Mouse (Mus musculus): ENCODE data around the gene Gmfg.

Gmfg gene

DNA sequence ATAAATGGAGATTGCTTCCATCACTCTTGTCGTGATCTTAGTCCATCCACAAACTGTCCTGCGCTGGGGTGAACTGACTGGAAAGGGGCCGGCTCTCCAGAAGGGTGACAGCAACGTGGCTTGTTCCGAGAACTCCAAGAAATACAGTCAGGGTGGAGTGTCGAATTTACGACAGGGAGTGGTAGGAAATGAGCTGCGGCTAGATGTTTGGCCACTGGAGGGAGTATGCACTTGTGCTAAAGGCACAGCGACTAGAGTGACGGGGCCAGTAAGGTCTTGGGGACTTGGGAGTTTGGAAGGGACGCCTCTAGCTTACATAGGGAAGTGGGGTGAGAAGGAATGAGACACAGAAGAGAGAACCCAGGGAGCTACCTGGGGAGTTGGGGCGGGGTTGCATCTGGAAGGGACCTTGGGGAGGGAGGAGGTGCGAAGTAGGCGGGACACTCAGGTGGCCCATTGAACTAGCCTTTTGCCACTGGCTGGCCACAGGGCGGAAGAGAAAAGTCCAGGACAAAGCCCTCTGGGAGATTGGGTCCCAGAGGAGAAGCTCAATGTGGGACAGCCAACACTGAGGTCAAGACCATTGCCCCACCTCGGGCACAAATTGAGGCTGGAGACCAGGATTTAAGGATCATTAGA lies at the start of gene Gmfg:
TSS of gene Gmfg (plus strand) at position 516 of the 639 bp plus-strand sequence.
- DNase-seq = peak; percentile 91

DNA sequence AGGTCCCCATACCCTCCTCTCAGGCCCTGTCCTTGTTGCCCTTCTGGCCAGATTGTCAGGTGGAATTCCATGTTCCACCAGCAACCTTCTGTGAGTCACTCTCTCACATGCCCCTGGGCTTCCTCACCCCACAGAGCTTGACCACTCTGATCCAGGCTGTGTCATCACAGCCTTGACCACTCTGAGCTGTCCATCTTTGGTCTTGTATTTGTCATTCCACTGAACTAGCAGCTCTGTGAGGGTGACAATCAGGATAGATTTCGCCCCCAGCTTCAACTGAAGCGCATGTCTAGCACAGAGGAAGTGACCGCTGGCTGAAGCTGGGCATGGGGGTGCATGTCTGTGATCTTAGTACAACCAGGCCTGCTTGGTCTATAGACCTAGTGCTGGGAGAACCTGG lies 46.9 kb upstream of the Gmfg start:
- no peak for DNase-seq

DNA sequence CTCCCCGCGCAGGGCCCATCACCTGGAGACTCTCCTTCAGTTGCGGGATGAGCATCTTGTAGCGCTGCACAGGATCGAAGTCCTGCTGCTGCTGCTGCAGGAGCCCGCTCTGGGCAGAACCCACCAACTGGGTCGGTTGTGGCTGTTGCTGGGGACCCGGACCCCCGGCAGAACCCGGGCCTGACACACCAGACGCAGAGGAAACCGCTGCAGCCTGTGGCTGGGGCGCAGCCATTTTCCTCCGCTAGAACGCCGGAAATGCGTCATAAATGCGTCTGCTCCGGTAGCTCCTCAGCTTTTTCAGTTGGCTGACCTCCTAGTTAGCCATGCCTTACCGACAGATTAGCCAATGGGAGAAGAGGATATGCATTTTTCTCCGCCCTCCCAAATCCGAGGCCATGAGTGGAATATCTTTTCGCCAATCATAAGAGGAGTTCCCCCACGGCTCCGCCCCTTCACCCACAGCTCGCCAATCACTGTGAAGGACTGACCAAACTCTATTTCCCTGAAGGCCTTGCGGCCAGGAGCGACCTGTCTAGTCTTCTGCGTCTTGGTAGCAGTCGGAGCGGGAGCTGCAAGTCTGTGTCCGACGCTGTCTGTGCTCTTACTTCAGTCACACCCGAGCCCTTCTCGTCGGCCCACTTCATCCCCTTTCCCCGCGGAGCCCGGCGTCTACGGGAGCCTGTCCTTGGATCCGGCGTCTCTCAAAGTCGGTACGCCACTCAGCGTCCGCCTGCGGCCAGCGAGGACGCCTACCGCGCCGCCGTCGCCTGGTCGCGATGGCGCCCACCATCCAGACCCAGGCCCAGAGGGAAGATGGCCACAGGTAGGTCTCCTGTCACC lies 44.6 kb upstream of the Gmfg start, which contains the start of the genes Med29 and Paf1:
TSS of gene Med29 (minus strand) at position 280 of the 843 bp plus-strand sequence.
TSS of gene Paf1 (plus strand) at position 523 of the 843 bp plus-strand sequence.
- DNase-seq = peak; percentile 100

DNA sequence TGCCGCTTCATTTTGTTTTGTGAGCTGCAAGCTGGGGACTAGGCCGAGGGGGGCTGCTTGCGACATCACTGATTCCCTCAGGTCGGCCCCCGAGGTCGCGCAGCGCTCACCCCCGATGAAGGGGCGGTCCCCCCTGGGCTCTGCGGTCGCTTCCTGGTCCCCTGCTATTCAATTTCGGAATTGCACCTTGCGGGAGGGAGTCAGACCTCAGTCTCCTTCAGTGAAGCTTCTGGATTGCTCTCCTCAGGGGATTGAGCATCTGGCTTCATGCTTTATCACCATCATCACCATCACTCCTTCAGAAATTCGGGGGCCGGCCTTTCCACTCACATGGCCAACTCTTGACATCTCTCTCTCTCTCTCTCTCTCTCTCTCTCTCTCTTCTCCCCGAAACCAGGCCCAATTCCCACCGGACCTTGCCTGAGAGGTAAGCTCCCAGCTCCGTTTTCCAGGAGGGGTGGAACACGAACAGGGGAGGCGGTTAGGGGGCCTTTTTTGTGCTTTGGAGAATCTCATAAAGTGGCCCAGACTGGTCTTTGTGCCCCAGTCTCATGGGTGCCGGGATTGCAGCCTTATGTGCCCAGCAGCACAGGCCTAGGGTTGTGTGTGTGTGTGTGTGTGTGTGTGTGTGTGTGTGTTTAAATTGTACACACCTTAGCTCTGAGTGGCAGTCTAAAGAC lies 43.8 kb upstream of the Gmfg start:
- DNase-seq = no peak

DNA sequence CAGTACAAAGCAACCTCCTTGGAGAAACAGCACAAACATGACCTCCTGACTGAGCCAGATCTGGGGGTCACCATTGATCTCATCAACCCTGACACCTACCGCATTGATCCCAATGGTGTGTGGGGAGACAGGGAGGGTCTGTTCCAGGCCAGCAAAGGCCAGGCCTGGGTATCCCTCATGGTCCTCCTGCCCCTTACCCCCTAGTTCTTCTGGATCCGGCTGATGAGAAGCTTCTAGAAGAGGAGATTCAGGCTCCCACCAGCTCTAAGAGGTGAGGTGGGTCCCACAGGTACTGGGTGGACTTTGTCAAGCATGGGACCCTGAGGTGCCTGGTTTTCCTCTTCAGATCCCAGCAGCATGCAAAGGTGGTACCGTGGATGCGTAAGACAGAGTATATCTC lies 41.8 kb upstream of the Gmfg start:
- no peak for DNase-seq

DNA sequence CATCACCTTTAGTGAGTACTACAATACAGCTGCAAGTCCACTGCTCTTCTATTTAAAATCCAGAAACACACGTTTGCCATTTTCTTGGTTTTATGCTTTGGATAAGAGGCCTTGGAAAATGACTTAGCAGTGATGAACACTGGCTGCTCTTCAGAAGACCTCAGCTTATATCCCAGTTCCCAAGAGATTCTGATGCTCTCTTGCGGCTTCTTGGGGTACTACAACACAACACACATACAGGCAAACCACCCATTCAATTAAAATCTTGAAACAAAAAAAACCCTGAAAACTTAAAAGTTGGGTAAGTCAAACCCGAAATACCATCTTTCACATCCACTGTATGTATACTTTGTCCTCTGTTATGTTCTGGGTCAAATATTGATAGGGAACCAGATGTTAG lies 39.2 kb upstream of the Gmfg start:
- peak; percentile 49 for DNase-seq

DNA sequence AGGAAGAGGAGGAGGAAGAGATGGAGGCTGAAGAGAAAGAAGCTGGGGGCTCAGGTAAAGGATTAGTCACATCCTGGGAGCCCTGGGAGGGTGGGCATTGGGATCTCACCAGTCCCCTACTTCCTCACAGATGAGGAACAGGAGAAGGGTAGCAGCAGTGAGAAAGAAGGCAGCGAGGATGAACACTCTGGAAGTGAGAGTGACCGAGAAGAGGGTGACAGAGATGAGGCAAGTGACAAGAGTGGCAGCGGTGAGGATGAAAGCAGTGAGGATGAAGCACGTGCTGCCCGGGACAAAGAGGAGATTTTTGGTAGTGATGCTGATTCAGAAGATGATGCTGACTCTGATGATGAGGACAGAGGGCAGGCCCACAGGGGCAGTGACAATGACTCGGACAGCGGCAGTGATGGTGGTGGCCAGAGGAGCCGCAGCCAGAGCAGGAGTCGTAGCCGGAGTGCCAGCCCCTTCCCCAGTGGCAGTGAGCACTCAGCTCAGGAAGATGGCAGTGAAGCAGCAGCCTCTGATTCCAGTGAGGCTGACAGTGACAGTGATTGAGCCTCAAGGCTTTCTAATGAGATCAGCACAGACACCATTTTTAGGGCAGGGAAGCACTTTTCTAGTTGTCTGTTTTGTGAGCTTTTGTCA lies 38.4 kb upstream of the Gmfg start:
- DNase-seq = no peak

DNA sequence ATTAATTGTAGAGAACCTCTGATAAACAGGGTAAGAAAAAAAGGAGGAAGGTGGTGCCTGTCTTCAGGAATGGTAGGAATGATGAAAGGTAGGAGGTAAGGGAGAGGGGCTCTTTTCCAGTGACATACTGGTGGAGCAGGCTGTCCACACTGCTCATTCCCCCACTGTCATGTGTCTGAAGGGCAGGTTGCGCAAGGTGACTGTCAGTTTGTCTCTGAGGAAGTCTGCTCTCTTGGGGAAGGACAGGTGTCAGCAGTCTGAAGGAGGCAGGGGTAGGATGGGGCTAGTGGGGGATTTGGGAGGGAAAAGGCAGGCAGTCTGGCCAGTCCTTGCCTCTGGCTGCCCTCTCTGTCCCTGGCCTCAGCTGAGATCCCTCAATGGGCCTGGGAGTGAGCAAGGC lies 36.2 kb upstream of the Gmfg start:
- no peak for DNase-seq

DNA sequence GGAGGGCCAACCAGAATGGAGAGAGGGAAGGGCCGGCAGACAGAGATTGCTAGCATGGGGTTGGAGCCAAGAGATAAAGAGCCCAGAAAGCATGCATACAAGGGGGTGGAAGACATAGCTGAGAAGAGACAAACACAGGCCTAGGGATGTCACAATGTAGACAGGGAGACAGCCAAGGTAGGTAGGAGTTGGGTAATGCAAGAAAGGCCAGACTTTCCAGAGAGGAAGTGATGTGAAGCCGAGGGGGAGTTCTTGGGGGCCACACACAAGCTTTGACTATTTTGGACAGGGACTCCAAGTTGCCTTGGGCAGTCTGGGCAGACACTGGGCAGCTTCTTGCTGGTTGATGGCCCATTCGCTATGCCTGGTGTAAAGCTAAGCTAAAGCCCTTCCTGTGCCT lies 35.3 kb upstream of the Gmfg start:
- no peak for DNase-seq

DNA sequence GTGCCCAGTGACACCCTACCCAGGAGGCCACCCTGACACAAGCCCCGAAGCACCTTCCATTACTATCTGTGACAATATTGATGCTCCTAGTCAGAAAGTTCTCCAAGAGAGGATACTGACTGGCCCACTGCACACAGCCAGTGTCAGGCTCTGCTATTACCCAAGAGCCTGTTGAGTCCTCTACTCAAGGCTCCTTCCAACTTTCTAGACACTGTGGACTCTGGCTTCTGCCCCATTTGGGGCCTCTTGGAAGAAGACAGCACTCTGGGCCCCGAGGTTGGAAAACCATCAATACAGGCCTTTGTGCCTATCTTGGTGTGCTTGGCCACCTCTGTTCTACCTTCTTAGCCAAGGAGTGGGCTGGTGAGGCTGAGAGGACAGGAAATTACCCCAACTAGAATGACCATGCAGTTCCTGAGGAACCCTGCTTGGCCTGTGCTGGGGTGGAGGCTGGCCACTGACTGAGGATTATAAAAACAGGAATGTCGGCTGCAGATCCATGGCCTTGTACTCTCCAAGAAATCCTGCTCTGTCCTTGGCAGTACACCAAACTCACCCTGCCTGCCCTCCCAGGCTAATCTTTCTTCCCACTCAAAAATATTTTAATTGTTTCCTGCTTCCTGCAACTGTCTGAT lies 26.3 kb upstream of the Gmfg start:
- DNase-seq = no peak

DNA sequence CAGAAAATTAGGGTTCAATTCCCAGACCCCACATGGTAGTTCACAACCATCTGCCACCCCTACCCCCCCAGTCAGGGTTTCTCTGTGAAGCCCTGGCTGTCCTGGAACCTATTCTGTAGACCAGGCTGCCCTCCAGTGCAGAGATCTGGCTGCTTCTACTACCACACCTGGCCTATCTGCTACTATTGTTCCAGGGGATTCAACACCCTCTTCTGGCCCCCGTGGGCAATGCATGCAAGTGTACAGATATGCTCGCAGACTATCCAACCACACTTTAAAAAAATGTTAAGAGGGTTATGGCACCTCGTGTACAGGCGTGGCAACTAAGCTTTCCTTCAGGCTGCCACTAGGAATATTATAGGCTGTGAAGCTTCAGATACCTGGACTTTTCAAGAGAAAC lies 24.4 kb upstream of the Gmfg start:
- DNase-seq = no peak

DNA sequence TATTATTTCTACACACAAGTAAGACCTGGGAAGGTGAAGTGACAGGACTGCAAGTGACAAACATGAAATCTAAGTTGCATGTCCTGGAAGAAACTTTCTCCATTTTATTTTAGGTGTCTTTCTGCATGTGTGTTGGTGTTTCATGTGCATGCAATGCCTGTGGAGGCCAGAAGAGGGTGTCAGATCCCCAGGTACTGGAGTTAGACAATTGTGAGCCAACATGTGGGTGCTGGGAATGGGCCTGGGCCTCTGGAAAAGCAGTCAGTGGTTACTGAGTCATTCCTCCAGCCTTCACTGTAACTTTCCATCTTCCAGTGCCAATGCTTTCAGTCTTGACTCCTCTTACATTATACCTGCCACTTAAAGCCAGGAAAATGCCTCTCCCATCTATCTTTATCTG lies 19.9 kb upstream of the Gmfg start:
- no peak for DNase-seq

DNA sequence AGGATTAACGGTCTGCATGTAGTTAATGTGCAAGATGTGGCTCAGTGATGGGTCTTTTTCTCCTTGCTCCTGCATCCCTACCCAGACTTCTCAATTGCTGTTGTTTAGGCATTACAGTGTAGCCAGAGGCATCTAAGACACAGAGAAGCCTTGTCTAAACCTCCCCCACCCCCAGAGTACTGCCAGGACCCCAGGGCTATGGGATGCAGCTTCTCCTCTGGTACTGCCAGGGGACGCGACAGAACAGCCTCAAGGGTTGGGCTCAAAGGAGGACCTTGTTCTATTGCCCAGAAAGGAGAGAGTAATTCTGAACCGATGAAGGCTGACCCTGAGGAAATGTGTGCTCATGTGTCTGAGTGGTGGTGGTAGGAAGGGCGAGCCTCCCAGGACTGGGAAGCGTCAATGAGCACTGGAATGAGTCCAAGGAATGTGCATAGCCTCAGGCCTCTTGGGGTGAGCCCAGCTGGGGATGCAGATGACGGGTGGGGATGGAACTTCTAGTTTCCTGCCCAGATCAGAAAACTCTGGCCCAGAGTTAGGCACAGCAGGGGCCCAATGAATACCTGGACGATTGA lies 19.1 kb upstream of the Gmfg start:
- DNase-seq = no peak

DNA sequence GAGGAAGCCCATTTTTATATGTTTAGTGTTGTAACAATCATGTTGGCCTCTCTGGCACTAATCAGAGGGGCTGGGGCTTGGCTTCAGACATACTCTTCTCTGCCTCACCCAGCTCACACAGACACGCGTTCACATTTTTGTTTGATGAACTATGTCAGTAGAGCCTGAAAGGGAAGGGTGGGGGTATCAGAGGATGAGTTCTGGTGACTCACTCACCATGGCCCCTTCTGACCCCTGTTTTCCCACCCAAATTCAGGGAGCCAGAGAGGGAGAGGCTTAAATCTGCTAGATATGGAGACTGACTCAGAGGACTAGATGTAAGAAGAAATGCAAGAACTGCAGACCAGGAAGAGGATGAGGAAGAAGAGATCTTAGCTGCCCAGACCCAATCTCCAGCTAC lies 17.8 kb upstream of the Gmfg start:
- no peak for DNase-seq

DNA sequence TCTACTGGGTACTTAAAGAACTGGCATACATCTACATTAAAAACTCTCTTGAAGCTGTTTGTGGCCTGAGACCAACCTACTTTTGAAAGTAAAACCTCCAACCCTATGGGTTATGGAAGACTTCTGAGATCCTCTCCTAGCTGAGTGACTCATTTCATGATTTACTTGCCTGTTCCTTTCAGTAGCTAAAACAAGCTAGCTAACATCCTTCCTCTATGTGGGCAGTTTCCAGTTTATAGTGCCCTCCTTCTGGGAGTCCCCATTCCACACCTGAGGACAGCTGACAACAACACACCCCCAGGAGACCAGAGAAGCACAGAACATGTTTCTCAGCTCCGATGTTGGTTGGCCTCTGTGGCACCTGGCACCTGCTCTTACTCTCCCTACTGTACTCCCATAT lies 14.2 kb upstream of the Gmfg start:
- no peak for DNase-seq

DNA sequence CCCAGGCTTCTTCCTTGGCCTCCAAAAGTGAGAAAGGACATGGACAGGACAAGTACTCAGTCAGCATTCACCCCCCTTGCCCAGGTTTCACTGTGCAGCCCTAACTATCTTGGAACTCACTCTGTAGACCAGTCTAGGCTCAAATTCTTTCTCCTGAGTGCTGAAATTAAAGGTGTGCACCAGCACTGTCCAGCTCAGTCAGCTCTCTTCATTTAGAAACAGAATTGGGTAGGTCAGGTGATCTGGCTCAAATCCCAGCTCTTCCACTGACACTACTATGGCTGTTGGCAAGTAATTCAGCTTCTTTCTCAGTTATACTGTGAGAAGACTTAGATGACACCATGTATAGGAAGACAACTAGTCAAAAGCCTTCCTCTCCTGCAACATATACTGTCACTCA lies 9.5 kb upstream of the Gmfg start:
- DNase-seq = no peak

DNA sequence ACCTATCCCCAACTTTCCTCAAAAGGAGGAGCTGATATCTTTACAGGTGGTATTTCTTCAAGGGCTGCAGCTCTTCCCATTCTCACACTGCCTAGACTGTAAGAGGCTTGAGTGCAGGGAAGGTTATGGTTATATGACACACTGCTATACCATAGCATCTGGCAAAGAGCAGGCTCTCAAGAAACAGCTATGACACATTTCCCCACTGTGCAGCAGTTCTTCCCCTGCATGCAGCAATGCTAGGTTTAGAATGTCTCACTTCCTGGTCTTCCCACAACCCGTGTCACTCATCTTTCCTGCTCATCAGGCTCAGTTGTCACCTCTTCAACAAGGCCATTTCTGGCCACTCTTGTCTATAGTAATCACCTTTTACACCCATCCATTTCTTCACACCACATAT lies 6.7 kb upstream of the Gmfg start:
- no peak for DNase-seq

DNA sequence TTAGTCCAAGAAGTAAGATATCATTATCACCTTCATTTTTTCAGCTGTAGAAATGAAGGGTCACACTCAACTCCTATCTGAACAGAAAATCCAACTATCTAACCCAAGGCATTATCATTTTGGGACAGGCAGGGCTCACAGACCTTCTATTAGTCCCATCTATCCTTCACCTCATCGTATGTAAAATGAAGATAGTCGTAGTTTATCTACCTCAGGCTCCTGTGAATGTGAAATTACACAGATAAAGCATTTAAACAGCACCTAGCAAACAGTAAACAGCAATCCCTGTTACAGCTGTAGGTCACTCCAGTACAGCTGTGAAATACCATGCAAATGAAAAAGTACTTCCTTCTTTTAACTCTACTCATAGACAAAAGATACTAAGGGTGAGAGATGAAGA lies 5.0 kb upstream of the Gmfg start:
- DNase-seq = no peak

DNA sequence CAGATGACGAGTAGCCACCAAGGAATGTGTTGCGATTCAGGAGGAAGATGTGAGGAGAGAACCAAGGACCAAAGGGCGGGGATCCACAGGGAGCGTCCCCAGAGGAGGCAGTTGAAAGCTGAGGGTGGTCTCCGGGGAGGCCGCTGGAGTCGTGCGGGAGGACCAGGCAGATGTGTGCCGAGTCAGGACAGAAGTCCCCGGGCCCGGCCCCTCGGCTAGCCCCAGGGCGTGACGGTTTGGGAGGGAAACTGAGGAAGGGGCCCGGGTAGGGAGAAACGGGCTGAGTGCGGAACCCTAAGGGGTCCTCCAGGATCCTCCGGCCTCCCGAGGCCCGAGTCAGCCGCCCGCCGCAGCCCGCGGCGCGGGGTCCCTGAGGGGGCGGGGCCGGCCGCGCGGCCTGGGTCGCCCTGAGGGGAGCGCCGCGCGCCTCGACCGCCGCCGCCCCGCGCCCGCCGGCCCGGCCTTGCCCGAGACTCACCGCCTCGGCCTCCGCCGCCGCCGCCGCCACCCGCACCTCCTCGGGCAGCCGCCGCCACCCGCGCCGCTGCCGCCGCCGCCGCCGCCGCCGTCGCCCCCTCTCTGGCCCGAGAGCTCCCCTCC lies 1.5 kb upstream of the Gmfg start:
- no peak for DNase-seq

DNA sequence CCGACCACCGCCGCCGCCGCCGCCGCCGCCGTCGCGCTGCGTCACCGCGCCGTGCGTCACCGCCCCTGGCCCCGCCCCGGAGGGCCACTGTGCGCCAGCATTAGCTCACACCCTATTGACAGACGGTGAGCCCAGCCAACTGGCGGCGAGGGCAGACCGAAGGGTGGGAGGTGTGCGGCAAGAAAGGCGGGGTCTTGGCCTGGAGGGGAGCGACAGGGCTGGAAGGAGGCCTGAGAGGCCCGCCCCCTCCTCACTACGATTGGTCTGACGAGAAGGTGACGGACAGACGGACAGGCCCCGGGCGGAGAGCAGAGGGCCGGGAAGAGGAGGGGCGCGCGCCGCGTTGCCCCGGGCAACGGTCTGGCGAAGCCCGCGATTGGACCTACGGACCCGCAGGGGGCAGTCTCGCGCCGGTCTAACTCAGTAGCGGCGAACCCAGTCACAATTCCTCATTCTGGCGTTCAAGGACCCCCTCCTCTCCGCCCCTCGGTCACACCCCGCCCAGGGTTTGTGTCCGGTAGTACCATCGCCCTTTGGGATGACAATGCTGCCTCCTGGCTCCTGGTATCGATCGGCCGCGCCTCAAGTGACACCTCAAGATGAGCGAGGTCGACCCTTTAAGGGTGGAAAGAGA lies 859 bp upstream of the Gmfg start:
- peak; percentile 100 for DNase-seq

DNA sequence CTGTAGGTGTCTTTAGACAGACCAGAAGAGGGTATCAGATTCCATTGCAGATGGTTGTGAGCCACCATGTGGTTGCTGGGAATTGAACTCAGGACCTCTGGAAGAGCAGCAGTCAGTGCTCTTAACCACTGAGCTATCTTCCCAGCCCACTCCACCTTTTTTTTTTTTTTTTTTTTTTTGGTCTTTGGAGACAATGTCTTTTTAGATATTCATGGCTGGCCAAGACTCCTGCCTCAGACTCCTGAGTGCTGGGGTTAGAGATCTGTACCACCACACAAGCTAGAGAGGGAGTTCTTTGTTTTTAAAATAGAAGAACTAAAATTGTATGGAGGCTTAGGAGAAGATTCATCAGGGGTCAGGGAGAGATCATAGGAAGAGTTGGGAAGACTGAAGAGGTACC lies 717 bp downstream of the Gmfg start:
- no peak for DNase-seq

DNA sequence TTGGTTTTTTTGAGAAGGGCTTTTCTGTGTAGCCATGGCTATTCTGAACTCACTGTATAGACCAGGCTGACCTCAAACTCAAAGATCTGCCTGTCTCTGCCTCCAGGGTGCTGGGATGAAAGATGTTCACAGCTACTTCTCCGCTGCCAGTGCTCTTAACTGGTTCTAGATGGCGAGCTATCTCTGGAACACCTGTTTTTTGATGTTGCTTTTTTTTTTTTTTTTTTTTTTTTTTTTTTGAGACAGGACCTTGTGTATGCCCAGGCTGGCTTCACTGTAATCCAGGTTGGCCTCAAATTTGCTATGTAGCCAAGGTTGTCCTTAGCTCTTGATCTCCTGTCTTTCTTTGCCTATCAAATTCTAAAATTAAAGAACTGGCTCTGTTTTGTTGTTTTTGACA lies 1.5 kb downstream of the Gmfg start:
- no peak for DNase-seq
